Mouse (Mus musculus) telencephalon, adult 2 months (tissue): ENCODE results near the gene Peg10.

ENCODE experiments used
- DNase-seq: peaks from one replicate; pipeline ENCODE4 v3.0.0-alpha.2; 2011; ENCODE audit warnings: low read depth, low spot score

Gene Peg10

GRCm38 (mm10) chr6:4746696-4747439 lies at the start of gene Peg10, which contains the start of gene Sgce:
Peg10 (plus strand) TSS chr6:4747306.
Sgce (minus strand) TSS chr6:4747207.
- DNase-seq, result peak; percentile 38

GRCm38 (mm10) chr6:4701641-4702040 lies 45.5 kb upstream of the Peg10 start:
- DNase-seq, result no peak

DNA sequence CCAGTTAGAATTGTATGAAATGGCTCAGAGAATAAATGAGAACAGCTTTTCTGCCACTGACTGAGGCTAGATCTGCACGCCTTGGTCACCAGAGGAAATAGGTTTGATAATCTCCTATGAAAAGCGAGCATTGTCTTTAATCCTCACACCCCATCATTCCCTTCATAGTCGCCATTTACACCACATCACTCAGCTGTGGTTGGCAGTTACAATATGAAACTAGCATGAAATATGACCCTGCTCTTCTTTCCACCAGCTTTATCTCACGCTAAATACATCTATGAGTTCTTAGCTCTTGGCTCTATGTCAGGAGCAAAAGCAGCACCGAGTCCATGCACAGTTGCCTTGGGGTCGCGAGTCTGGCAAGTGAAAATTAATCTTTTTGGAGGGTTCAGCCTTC lies 43.2 kb upstream of the Peg10 start:
- no peak for DNase-seq

GRCm38 (mm10) chr6:4706415-4706814 lies 40.7 kb upstream of the Peg10 start:
- no peak for DNase-seq

DNA sequence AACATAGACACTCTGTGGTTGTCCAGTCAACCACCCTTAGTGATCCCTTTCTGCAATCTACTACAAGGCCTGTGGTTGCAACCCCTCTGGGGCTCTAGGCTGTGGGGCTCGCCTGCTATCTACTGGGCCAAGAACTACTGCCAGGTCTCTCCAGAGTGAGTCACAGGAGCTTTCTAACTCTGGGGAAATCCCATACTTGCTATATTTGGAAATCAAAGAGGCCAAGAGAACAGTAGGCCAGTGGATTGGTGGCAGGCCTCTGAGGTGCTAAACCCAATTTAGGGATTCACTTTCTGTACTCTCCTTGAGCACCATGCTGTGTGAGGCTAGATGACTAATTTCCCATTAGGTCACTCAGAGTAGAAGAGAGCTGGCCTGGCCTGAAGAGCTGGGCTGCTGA lies 38.1 kb upstream of the Peg10 start:
- DNase-seq, result no peak

GRCm38 (mm10) chr6:4716171-4716570 lies 30.9 kb upstream of the Peg10 start:
- DNase-seq, result no peak

DNA sequence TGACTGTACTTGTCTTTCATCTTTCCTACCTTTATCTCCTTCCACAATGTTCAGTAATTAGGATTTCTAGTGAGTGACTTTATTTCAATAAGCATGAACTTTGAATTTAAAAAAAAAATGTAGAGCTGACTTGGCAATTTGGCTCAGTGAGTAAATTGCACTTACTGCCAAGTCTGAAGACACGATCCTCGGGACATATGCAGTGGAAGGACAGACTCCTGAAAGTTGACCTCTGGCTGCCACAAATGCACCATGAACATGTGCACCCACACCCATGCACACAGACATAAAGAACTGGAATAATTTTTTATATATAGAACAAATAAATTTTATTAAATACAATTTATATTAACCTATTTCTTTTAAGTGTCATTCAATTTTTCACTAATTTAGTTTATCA lies 29.8 kb upstream of the Peg10 start:
- DNase-seq, result no peak

GRCm38 (mm10) chr6:4722142-4722541 lies 25.0 kb upstream of the Peg10 start:
- DNase-seq, result no peak

DNA sequence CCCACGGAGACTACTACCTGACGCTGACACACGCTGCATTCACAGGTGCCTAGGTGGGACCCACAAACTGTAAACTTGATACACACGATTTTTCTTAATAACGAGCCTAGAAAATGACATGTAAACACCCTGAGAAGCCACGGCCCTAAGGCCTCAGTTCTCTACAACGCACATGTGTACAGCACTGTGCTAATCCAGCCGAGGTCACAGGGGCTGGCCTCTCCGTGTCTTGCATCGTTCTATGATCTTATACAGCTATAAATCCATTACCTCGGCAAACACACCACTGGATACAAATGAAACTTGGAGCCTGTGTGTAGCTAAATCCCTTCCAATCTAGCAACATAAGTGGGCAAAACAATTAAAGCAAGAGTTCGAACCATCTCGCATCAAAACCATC lies 24.4 kb upstream of the Peg10 start:
- no peak for DNase-seq

GRCm38 (mm10) chr6:4723998-4724757 lies 22.9 kb upstream of the Peg10 start:
- no peak for DNase-seq

- no peak for DNase-seq
Observed at GRCm38 (mm10) chr6:4728305-4728704, 18.8 kb upstream of the Peg10 start.

DNA sequence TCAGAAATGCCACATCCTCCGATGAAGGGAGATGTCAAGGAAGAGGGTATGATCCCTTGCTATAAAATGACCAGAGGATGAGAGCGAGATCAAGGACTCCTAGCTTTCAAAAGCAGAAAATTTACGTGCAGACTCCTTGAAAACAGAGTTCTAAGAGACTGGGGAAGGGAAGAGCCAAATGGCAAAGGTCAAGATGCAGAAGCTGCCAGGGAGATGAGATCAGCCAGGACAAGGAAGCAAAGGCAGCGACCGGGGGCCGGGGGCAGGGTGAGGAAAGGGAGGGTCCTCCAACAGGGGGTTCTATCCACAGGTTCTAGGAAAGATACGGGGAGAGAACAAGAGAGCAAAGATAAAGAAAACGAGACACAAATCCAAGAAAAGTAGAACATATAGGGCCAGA lies 15.4 kb upstream of the Peg10 start:
- DNase-seq, result no peak

DNA sequence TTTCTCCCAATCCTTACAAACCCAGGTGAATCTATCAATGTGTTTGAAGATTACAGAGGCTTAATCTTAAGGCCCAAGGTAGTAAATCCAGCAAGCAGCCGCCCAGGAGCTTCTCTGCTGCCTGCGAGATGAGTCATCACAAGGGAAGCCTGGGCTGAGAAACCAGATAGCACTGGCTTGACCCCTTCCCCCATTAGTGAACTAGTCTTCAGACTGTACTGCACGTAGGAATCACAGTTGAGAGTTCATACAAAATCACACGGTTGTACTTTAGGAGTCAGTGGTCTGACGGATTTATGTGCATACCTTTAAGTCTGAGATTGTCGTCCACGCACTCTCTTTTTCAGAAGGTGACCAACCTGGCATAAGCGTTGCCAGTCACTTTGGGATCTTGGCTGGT lies 13.9 kb upstream of the Peg10 start:
- no peak for DNase-seq

- DNase-seq, result no peak
Observed at GRCm38 (mm10) chr6:4736372-4736771, 10.7 kb upstream of the Peg10 start.

DNA sequence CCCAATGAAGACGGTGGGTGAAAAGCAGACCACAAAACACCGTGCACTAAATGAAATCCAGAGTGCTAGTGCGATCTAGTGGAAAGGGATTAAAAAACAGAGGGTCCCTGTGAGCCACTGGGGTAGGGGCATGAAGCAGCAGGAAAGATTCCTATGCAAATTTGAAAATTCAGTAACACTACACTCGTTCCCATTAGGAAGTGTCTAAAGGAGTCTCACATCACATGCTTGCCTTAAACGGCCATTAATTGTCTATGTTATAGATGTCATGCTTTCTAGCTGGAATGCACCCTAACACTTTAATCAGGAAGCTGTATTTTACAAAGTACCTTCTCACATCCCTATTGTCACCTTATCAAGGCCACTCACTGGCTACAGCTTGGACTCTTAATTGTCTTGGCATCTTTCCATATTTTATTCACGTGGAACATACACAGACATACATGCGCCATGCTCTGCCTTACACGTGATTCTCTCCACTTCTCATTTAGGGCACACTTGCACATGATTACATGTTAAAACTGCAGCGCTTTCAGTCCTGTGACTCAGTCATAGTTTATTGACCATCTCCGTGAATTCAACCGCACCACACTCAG lies 9.0 kb upstream of the Peg10 start:
- DNase-seq, result no peak

GRCm38 (mm10) chr6:4738717-4739116 lies 8.4 kb upstream of the Peg10 start:
- DNase-seq, result no peak

- no peak for DNase-seq
Observed at GRCm38 (mm10) chr6:4739522-4740355, 7.4 kb upstream of the Peg10 start.

DNA sequence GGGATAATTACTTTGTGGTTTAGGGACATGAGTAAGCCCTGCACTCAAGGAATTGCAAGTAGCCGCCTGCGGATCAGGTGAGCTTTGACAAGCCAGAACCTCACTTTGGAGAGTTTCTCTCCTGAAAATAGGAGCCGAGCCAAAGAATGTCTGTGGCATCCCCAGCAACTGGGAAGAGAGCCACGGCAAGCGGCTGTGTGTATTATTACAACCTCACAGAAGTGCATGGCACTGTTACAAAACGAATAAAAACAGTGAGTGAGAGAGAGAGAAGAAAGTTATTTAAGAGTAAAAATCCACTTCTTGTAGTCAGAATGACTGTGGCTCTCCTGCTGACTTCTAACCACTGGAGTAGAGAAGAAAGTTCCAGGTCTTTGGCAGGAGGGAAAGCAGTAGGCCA lies 6.6 kb upstream of the Peg10 start:
- no peak for DNase-seq

DNA sequence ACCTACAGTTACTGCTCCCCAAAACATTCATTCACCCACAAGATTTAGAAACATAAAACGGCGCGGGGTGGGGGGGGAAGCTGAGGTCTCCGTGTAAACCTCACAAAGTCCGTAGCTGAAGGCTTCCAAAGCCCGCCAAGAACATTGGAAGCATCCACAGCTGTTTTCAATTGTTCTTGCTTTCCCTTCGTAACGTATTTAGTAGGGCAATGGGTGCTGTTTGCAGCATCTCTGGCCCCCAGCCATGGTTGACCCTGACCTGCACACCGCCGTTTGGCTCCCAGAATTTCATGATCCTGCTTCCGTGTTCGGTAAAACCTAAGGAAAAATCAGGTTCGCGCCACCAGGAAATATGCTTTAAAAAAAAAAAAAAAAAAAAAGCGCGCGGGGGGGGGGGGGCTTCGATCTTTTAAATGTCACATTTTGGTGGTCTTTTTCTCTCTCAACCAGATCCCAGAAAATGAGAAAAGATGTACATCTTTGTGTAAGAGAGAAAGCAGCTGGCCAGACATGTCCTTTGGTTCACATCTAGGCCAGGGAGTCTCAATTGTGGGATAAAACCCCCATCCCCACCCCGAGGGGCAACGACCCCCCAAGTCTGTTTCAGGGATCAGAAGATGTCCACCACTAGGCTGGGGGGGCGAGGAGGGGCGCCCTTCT lies 940 bp upstream of the Peg10 start:
- DNase-seq, result no peak

GRCm38 (mm10) chr6:4747677-4748505 lies 785 bp downstream of the Peg10 start:
- peak; percentile 68 for DNase-seq
